Mouse (Mus musculus) ovary, adult 18-20 months (tissue): ENCODE measurements around the gene Gng13.
A peak's percentile ranks its signal among the peaks of the same experiment; 100 is the strongest.

Experiments used
- DNase-seq: peaks from one replicate; pipeline ENCODE4 v3.0.0; 2022; ENCODE audit warnings: low spot score, mixed read lengths

Gng13 gene

GRCm38 (mm10) chr17:25716711-25717637 is at the start of gene Gng13:
Gng13 (plus strand) TSS chr17:25717171.
- DNase-seq = no peak

- DNase-seq = no peak
Observed at GRCm38 (mm10) chr17:25668481-25669055, 48.4 kb upstream of the Gng13 start.

GRCm38 (mm10) chr17:25672982-25673381 is 44.0 kb upstream of the Gng13 start:
- DNase-seq = no peak

GRCm38 (mm10) chr17:25677969-25678368 is 39.0 kb upstream of the Gng13 start:
- DNase-seq = no peak

GRCm38 (mm10) chr17:25679818-25680217 is 37.2 kb upstream of the Gng13 start:
- no peak for DNase-seq

- no peak for DNase-seq
Observed at GRCm38 (mm10) chr17:25681636-25682035, 35.3 kb upstream of the Gng13 start.

- DNase-seq = no peak
Observed at GRCm38 (mm10) chr17:25686323-25686722, 30.6 kb upstream of the Gng13 start.

GRCm38 (mm10) chr17:25688922-25689321 is 28.0 kb upstream of the Gng13 start:
- no peak for DNase-seq

- DNase-seq = no peak
Observed at GRCm38 (mm10) chr17:25696263-25696662, 20.7 kb upstream of the Gng13 start.

- DNase-seq = no peak
Observed at GRCm38 (mm10) chr17:25698446-25698845, 18.5 kb upstream of the Gng13 start.

- no peak for DNase-seq
Observed at GRCm38 (mm10) chr17:25700863-25701496, 16.0 kb upstream of the Gng13 start.

- DNase-seq = no peak
Observed at GRCm38 (mm10) chr17:25709994-25710393, 7.0 kb upstream of the Gng13 start.

GRCm38 (mm10) chr17:25711136-25711535 is 5.8 kb upstream of the Gng13 start:
- no peak for DNase-seq

- no peak for DNase-seq
Observed at GRCm38 (mm10) chr17:25715627-25716026, 1.3 kb upstream of the Gng13 start.

- DNase-seq = no peak
Observed at GRCm38 (mm10) chr17:25716130-25716529, 841 bp upstream of the Gng13 start.

- DNase-seq = no peak
Observed at GRCm38 (mm10) chr17:25717691-25718090, 720 bp downstream of the Gng13 start.

GRCm38 (mm10) chr17:25721476-25721875 is 4.5 kb downstream of the Gng13 start:
- DNase-seq = no peak

- DNase-seq = no peak
Observed at GRCm38 (mm10) chr17:25723470-25723869, 6.5 kb downstream of the Gng13 start.

GRCm38 (mm10) chr17:25723919-25724318 is 6.9 kb downstream of the Gng13 start:
- no peak for DNase-seq

- DNase-seq = no peak
Observed at GRCm38 (mm10) chr17:25725264-25725663, 8.3 kb downstream of the Gng13 start.

GRCm38 (mm10) chr17:25727265-25728008 is 10.5 kb downstream of the Gng13 start, which contains the start of the genes Chtf18 and Rpusd1:
Chtf18 (minus strand) TSS chr17:25727419.
Rpusd1 (plus strand) TSS chr17:25727670.
- DNase-seq = peak; percentile 99

- no peak for DNase-seq
Observed at GRCm38 (mm10) chr17:25728009-25728270, 11.0 kb downstream of the Gng13 start.
